Mouse (Mus musculus) CD8-positive naive resting alpha-beta T cell, adult 2 months (primary cell): ENCODE measurements around the gene Emp3.
"Not testable (repeated sequence)": the region's sequence is repeated elsewhere in the genome, so short reads cannot be mapped to it uniquely, and the experiment has no call there.

Experiments used
- DNase-seq, 2 experiments: peaks; one replicate each; pipeline ENCODE4 v3.0.0; 2022; ENCODE audit warnings: low read depth in 2 of 2, low spot score in 2 of 2

Gene Emp3

GRCm38 (mm10) chr7:45921242-45921621 lies at the start of gene Emp3:
TSS of gene Emp3 (minus strand) at chr7:45921404.
- DNase-seq = peak; percentile 53 to 55

- DNase-seq = no peak
These were observed 35.4 kb upstream of the Emp3 start for GRCm38 (mm10) chr7:45956611-45957010.

- DNase-seq = no peak
These were observed 27.9 kb upstream of the Emp3 start for GRCm38 (mm10) chr7:45949061-45949460.

- DNase-seq = peak in 1 of 2 experiments; percentile 15
These were observed 22.1 kb upstream of the Emp3 start for GRCm38 (mm10) chr7:45943280-45943679.

- no peak for DNase-seq
These were observed 20.8 kb upstream of the Emp3 start for GRCm38 (mm10) chr7:45941986-45942385.

GRCm38 (mm10) chr7:45939836-45940235 lies 18.6 kb upstream of the Emp3 start:
- DNase-seq = no peak

- peak; percentile 68 to 82 for DNase-seq
These were observed 13.9 kb upstream of the Emp3 start for GRCm38 (mm10) chr7:45935114-45935513.

- not testable (repeated sequence) for DNase-seq
These were observed 12.6 kb upstream of the Emp3 start for GRCm38 (mm10) chr7:45933766-45934165.

- no peak for DNase-seq
These were observed 8.5 kb upstream of the Emp3 start for GRCm38 (mm10) chr7:45929688-45930087.

- no peak for DNase-seq
These were observed 7.6 kb upstream of the Emp3 start for GRCm38 (mm10) chr7:45928626-45929295.

GRCm38 (mm10) chr7:45924429-45924816 lies 3.2 kb upstream of the Emp3 start:
- DNase-seq = peak in 1 of 2 experiments; percentile 32

GRCm38 (mm10) chr7:45923762-45924428 lies 2.7 kb upstream of the Emp3 start, which contains the start of gene Ccdc114:
TSS of gene Ccdc114 (plus strand) at chr7:45924072.
- no peak for DNase-seq

- DNase-seq = peak; percentile 90 to 91
These were observed 1.9 kb upstream of the Emp3 start for GRCm38 (mm10) chr7:45922928-45923761.

- DNase-seq = no peak
These were observed 871 bp upstream of the Emp3 start for GRCm38 (mm10) chr7:45921950-45922600.

- no peak for DNase-seq
These were observed 492 bp downstream of the Emp3 start for GRCm38 (mm10) chr7:45920583-45921241.

- no peak for DNase-seq
These were observed 1.4 kb downstream of the Emp3 start for GRCm38 (mm10) chr7:45919761-45920160.

GRCm38 (mm10) chr7:45919083-45919671 lies 2.0 kb downstream of the Emp3 start:
- DNase-seq = peak in 1 of 2 experiments; percentile 47

GRCm38 (mm10) chr7:45917926-45918325 lies 3.3 kb downstream of the Emp3 start:
- DNase-seq = no peak

GRCm38 (mm10) chr7:45917004-45917704 lies 4.0 kb downstream of the Emp3 start:
- no peak for DNase-seq
